Mouse (Mus musculus) erythroblast, embryonic 14.5 days (primary cell): ENCODE measurements around the gene Ube2g1. TPM values are rescaled to one million over a fixed set of nuclear protein-coding genes. Genes with fewer than 3 reads are reported as not detected.

Source experiments
- H3K27me3 ChIP-seq: 2 replicates; pipeline ENCODE4 v1.6.1; 2012; ENCODE audit warnings: inconsistent platforms; ENCODE audit not compliant: control insufficient read depth
- H3K36me3 ChIP-seq: 2 replicates; pipeline ENCODE4 v1.6.1; 2012; ENCODE audit warnings: mild to moderate bottlenecking, inconsistent platforms; ENCODE audit not compliant: control insufficient read depth
- H3K4me1 ChIP-seq: 2 replicates; pipeline ENCODE4 v1.6.1; 2012; ENCODE audit warnings: inconsistent platforms; ENCODE audit not compliant: control insufficient read depth
- H3K4me3 ChIP-seq: replicated peaks from 2 replicates; pipeline ENCODE3; 2012; ENCODE audit warnings: moderate library complexity, mild to moderate bottlenecking, inconsistent platforms
- H3K9me3 ChIP-seq: 2 replicates; pipeline ENCODE4 v1.6.1; 2012; ENCODE audit warnings: low read length, inconsistent platforms, mixed read lengths; ENCODE audit not compliant: control insufficient read depth
- GATA1 ChIP-seq: IDR thresholded peaks from 2 replicates; pipeline ENCODE4 v1.6.1; 2012; ENCODE audit warnings: low read length, inconsistent platforms, mixed read lengths
- TAL1 ChIP-seq: IDR thresholded peaks from 3 replicates; pipeline ENCODE4 v1.6.1; 2012; ENCODE audit warnings: low read length, inconsistent platforms, mixed read lengths
- polyA plus RNA-seq: library from polyadenylated mRNA; stranded (reverse); fragments of >175 nt; gene quantifications from 2 replicates; pipeline ENCODE4 v1.2.3, GENCODE M21; 2012

The Ube2g1 gene
- polyA plus RNA-seq, 1 experiment = 1.4 TPM

DNA sequence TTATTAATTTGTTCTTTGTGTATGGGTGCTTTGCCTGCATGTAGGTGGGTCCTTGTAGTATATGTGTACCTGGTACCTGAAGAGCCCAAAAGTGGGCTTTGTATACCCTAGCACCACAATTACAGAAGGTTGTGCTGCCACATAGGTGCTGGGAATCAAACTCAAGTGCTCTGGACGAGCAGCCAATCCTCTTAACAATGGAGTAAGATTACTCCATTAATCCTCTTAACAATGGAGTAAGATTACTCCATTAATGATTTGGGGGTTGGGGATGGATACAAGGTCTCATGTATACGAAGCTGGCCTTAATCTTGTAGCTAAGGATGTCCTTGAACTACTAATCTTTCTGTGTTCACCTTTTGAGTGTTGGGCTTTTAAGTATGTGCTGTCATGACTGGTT lies 68.2 kb downstream of the Ube2g1 start:
- Histone ChIP-seq H3K36me3 (peaks cover under 1% of the 10 kb centered on the region), H3K4me3 (no peak overlapping the region), H3K27me3 (no peaks in the 10 kb centered on the region), H3K9me3 (no peaks in the 10 kb centered on the region), H3K4me1 (peaks cover 11% of the 10 kb centered on the region)
- no peak for TF ChIP-seq GATA1
- TF ChIP-seq TAL1 = no peak

DNA sequence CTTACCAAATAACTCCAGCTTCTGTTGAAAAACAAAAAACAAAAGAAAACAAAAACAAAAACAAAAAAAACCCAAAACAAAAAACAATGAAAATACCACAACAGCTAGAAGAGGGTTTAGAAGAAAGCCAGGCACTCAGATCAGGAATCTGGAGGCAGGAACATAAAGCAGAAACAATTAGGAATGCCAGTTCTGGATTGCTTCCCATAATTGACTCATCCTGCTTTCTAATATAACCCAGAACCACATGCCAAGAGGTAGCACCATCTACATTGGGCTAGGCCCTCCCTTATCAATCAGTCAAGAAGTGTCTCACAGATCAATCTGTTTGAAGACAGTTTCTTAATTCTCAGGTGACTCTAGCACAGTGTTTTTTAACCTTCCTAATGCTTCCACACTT lies 73.6 kb downstream of the Ube2g1 start:
- peaks cover 10% of the 10 kb centered on the region for H3K4me1 ChIP-seq
- no peak overlapping the region for H3K4me3 ChIP-seq
- H3K9me3 ChIP-seq = no peaks in the 10 kb centered on the region
- H3K27me3 ChIP-seq = no peaks in the 10 kb centered on the region
- H3K36me3 ChIP-seq = peaks cover 26% of the 10 kb centered on the region
- TF ChIP-seq GATA1 (no peak), TAL1 (no peak)

DNA sequence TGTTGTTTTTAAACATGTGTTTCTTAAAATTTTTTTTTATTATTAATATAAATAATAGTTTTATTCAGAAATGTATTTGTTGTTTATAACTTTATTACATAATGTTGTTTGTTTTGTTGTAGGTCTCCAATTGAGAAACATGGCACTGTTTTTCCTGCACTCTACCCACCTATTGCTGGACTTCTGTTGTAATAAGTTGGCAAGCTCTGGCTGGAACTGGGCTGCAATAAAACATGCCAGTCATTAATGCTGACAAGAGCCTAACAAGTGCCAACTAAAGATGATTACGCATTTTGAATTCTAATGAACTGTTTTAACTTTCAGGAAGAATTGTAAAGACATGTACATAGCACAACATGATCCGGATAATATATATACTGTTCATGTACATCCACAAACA lies 76.3 kb downstream of the Ube2g1 start:
- H3K27me3 ChIP-seq = no peaks in the 10 kb centered on the region
- peaks cover 33% of the 10 kb centered on the region for H3K36me3 ChIP-seq
- H3K9me3 ChIP-seq = no peaks in the 10 kb centered on the region
- peaks cover 37% of the 10 kb centered on the region for H3K4me1 ChIP-seq
- no peak for TF ChIP-seq GATA1
- TF ChIP-seq TAL1 = no peak
- H3K4me3 ChIP-seq = no peak overlapping the region

GRCm38 (mm10) chr11:72686697-72687096 lies 79.6 kb downstream of the Ube2g1 start:
- Histone ChIP-seq H3K36me3 (peaks cover 30% of the 10 kb centered on the region), H3K4me1 (peaks cover 62% of the 10 kb centered on the region), H3K27me3 (no peaks in the 10 kb centered on the region), H3K4me3 (no peak overlapping the region), H3K9me3 (no peaks in the 10 kb centered on the region)
- TF ChIP-seq TAL1 = no peak
- TF ChIP-seq GATA1 = no peak

DNA sequence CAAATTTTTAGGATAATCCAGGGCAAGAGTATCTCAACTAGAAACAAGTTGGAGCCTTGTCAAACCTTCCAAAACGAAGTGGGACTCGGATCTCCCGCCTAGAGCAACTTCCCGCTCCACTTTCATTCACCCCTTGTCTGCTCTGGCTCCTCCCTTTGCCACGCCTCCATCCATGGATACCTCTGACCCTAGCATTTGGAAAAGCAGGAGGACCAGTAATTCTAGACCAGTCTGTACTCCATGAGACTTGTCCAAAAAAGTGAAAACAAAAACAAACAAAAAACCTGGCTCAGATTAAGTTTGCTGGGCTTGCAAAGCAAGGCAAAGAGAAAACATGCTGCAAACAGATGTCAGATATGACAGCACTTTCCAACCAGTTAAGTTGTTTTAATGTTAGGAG lies 81.2 kb downstream of the Ube2g1 start:
- H3K4me3 ChIP-seq = peak overlapping the region; percentile 91
- H3K4me1 ChIP-seq = peaks cover 76% of the 10 kb centered on the region
- TF ChIP-seq TAL1 (no peak), GATA1 (no peak)
- H3K36me3 ChIP-seq = peaks cover 37% of the 10 kb centered on the region
- no peaks in the 10 kb centered on the region for H3K9me3 ChIP-seq
- no peaks in the 10 kb centered on the region for H3K27me3 ChIP-seq

- Histone ChIP-seq H3K4me1 (peaks cover 84% of the 10 kb centered on the region), H3K36me3 (peaks cover 42% of the 10 kb centered on the region)
- TF ChIP-seq GATA1 (peak; percentile 90), TAL1 (peak; percentile 86)
Observed at GRCm38 (mm10) chr11:72689115-72689514, 82.0 kb downstream of the Ube2g1 start.

DNA sequence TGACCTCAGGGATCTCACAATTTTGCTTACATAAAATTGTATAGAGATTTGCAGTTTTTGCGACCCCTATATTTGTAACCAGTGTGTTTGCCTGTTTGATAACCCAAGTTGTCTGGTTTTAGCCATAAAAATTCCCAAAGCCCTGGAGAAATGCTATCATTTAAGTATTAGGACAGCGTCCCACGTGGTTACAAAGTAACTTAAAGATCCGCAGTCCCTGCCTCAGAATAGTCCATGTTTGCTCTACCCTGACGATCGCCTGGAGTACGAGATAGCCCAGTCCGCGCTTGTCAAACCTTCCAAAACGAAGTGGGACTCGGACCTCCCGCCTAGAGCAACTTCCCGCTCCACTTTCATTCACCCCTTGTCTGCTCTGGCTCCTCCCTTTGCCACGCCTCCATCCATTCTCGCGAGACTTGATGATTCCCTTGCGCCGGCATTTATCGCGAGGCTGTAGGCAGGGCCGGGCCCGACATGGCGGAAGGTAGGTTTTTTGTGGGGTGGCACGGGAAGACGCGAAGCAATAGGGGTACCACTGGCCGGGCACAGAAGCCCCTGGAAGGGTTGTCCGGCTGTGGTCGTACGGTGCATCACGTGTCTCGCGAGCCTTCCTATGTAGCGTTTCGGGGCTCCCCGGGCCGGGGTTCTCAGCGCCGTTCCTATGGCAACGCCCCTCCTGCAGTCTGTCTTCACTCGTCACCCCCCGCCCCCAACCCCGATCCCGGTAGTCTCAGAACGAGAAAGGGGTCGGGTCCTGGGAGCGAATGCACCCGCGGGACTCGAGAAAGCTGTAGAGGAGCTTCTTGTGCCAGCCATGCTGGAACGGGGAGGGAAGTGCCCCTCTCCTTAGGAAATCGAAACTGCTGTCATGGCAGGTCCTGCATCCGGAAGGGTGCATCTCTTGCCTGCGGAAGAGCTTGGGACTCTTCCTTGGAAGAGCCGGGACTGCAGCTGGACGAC lies 82.7 kb downstream of the Ube2g1 start, which contains the start of gene Ankfy1:
Ankfy1 (plus strand) TSS at position 456 of the 960 bp plus-strand sequence.
- Histone ChIP-seq H3K36me3 (peaks cover 41% of the 10 kb centered on the region), H3K4me3 (peak within 1 kb of the TSS; percentile 91), H3K27me3 (no peaks in the 10 kb centered on the region), H3K4me1 (peaks cover 90% of the 10 kb centered on the region), H3K9me3 (no peaks in the 10 kb centered on the region)
- TF ChIP-seq TAL1 (no peak), GATA1 (no peak)

More at GRCm38 (mm10) chr11:72689115-72689514, 82.0 kb downstream of the Ube2g1 start:
- H3K27me3 ChIP-seq = no peaks in the 10 kb centered on the region
- H3K9me3 ChIP-seq = no peaks in the 10 kb centered on the region
- H3K4me3 ChIP-seq = peak overlapping the region; percentile 91

DNA sequence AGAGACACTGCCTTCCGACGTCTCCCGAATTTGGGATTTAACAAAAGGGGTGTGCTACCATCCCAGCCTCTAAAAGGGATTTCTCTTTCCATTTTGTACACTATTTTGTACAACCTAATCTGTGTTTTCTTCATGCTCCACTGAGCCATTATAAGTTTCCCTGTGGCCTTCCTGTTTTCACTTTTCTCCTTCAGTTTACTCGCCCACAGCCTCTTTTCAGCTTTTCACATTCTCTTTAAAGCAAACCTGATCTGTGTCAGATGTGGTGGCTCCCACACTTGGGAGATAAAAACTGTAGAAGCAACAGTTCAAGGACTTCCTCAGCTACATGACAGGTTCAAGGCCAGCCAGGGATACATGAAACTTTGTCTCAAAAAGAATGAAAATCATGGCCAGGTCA lies 85.3 kb downstream of the Ube2g1 start:
- peaks cover 41% of the 10 kb centered on the region for H3K36me3 ChIP-seq
- TF ChIP-seq GATA1 = no peak
- no peak for TF ChIP-seq TAL1

GRCm38 (mm10) chr11:72695025-72695424 lies 87.9 kb downstream of the Ube2g1 start:
- Histone ChIP-seq H3K4me3 (peak overlapping the region; percentile 2), H3K27me3 (no peaks in the 10 kb centered on the region), H3K9me3 (no peaks in the 10 kb centered on the region), H3K4me1 (peaks cover 66% of the 10 kb centered on the region), H3K36me3 (peaks cover 49% of the 10 kb centered on the region)
- TF ChIP-seq TAL1 = no peak
- no peak for TF ChIP-seq GATA1

More for the DNA sequence above, 85.3 kb downstream of the Ube2g1 start:
- Histone ChIP-seq H3K4me3 (no peak overlapping the region), H3K9me3 (no peaks in the 10 kb centered on the region), H3K27me3 (no peaks in the 10 kb centered on the region), H3K4me1 (peaks cover 88% of the 10 kb centered on the region)
